Mouse (Mus musculus) embryonic fibroblast, embryonic 13.5 days (primary cell): ENCODE results near the gene Nceh1.

Source experiments
- CTCF ChIP-seq: IDR thresholded peaks from 2 replicates; pipeline ENCODE4 v1.5.1; 2011; ENCODE audit warnings: mild to moderate bottlenecking, control low read depth, low read length, moderate library complexity, borderline replicate concordance; ENCODE audit not compliant: insufficient read depth
- POLR2A ChIP-seq: IDR thresholded peaks from 2 replicates; pipeline ENCODE4 v1.6.1; 2011; ENCODE audit warnings: low read depth, mild to moderate bottlenecking, control low read depth, low read length, moderate library complexity

- TF ChIP-seq POLR2A = no peak
- TF ChIP-seq CTCF = no peak
Measured at GRCm38 (mm10) chr3:27190865-27191264, 8.1 kb downstream of the Nceh1 start.
